Mouse (Mus musculus) erythroblast, embryonic 14.5 days (primary cell): ENCODE results near the gene Hoxb7. TPM values are rescaled to one million over a fixed set of nuclear protein-coding genes. Genes with fewer than 3 reads are reported as not detected.

Experiments
- H3K27me3 ChIP-seq: 2 replicates; pipeline ENCODE4 v1.6.1; 2012; ENCODE audit warnings: inconsistent platforms; ENCODE audit not compliant: control insufficient read depth
- H3K36me3 ChIP-seq: 2 replicates; pipeline ENCODE4 v1.6.1; 2012; ENCODE audit warnings: mild to moderate bottlenecking, inconsistent platforms; ENCODE audit not compliant: control insufficient read depth
- H3K4me1 ChIP-seq: 2 replicates; pipeline ENCODE4 v1.6.1; 2012; ENCODE audit warnings: inconsistent platforms; ENCODE audit not compliant: control insufficient read depth
- H3K4me3 ChIP-seq: replicated peaks from 2 replicates; pipeline ENCODE3; 2012; ENCODE audit warnings: moderate library complexity, mild to moderate bottlenecking, inconsistent platforms
- H3K9me3 ChIP-seq: 2 replicates; pipeline ENCODE4 v1.6.1; 2012; ENCODE audit warnings: low read length, inconsistent platforms, mixed read lengths; ENCODE audit not compliant: control insufficient read depth
- GATA1 ChIP-seq: IDR thresholded peaks from 2 replicates; pipeline ENCODE4 v1.6.1; 2012; ENCODE audit warnings: low read length, inconsistent platforms, mixed read lengths
- TAL1 ChIP-seq: IDR thresholded peaks from 3 replicates; pipeline ENCODE4 v1.6.1; 2012; ENCODE audit warnings: low read length, inconsistent platforms, mixed read lengths
- polyA plus RNA-seq: library from polyadenylated mRNA; stranded (reverse); fragments of >175 nt; gene quantifications from 2 replicates; pipeline ENCODE4 v1.2.3, GENCODE M21; 2012

The Hoxb7 gene
- polyA plus RNA-seq, 1 experiment, result not detected

DNA sequence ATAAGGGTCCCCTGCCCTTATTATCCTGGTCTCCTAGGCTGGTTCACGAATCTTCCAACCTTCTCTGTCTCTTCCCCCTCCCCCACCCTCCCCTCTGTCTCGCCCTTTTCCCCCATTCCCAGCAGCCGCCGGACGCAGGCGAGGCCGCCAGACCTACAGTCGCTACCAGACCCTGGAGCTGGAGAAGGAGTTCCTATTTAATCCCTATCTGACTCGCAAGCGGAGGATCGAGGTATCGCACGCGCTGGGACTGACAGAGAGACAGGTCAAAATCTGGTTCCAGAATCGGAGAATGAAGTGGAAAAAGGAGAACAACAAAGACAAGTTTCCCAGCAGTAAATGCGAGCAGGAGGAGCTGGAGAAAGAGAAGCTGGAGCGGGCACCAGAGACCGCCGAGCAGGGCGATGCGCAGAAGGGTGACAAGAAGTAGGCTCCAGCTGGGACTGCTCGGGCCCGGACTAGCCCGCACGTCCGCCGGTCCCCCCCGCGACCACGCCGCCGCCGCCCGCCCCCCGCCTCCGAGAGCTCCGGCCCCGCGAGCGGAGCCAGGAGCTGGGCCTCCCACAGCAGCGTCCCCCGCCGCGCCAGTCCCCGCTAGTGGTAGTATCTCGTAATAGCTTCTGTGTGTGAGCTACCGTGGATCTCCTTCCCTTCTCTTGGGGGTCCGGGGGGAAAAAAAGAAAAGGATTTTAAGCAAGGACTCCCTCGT, 2.2 kb upstream of the Hoxb7 start:
- Histone ChIP-seq H3K4me3 (no peak overlapping the region), H3K9me3 (peaks cover 2% of the 10 kb centered on the region; the same call in 1 of the 2 replicates), H3K36me3 (no peaks in the 10 kb centered on the region), H3K27me3 (peaks cover 100% of the 10 kb centered on the region), H3K4me1 (no peaks in the 10 kb centered on the region)
- TF ChIP-seq GATA1 (no peak), TAL1 (no peak)

DNA sequence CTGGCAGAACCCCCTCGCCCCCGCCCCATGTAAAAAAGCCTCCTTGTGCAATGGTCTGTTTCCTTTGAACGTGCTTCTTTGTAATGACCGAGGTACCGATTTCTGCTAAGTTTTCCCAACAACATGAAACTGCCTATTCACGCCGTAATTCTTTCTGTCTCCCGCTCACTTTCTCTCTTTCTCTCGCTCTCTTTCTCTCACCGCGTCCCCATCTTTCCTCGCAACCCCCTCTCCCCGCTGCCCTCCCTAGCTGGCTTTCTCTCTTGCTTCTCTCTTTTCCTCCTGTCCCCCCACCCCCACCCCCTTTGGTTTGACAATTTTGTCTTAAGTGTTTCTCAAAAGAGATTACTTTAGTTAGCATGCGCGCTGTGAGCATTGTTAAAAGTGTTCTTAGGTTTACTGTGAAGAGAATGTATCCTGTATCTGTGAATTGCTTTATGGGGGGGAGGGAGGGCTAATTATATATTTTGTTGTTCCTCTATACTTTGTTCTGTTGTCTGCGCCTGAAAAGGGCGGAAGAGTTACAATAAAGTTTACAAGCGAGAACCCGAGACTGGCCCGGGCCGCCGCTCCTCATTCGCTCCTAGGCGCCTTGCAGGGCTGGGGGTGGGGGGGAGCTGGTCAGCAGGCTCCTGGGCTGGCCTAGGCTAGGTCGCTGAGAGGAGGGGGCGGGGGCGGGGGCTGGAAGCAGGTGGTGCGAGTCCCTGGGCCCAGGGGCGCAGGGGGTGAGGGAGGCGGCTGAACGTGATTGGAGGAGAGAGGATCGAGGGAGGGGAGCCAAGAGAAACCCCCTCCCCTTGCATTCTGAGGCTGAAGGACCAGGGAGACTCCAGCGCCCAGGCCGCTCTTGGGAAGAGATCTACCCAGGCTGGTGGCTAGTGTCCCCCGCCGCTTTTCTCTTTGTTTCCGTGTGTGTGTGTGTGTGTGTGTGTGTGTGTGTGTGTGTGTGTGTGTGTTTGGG, 1.4 kb upstream of the Hoxb7 start:
- H3K9me3 ChIP-seq, result peaks cover 2% of the 10 kb centered on the region; the same call in 1 of the 2 replicates
- TF ChIP-seq TAL1 (no peak), GATA1 (no peak)
- H3K4me1 ChIP-seq, result no peaks in the 10 kb centered on the region
- no peaks in the 10 kb centered on the region for H3K36me3 ChIP-seq
- peaks cover 100% of the 10 kb centered on the region for H3K27me3 ChIP-seq
- no peak overlapping the region for H3K4me3 ChIP-seq

DNA sequence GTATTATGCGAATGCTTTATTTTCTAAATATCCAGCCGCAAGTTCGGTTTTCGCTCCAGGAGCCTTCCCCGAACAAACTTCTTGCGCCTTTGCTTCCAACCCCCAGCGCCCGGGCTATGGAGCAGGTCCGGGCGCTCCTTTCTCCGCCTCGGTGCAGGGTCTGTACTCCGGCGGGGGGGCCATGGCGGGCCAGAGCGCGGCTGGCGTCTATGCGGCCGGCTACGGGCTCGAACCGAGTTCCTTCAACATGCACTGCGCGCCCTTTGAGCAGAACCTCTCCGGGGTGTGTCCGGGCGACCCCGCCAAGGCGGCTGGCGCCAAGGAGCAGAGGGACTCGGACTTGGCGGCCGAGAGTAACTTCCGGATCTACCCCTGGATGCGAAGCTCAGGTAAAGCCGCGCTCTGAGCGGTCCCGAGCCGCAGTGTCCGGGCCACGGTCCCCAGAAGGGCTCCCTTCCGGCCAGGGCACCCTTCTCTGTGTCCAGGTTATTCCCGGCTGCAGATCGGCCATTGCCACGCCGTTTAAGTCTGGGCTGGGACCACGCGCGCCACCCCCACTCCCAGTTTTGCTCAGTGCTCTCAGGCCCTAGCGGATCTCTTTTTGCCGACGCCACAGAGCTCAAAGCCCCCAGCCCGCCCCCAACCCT, 439 bp downstream of the Hoxb7 start:
- Histone ChIP-seq H3K4me1 (no peaks in the 10 kb centered on the region), H3K9me3 (peaks cover 2% of the 10 kb centered on the region; the same call in 1 of the 2 replicates), H3K36me3 (no peaks in the 10 kb centered on the region), H3K27me3 (peaks cover 100% of the 10 kb centered on the region), H3K4me3 (no peak overlapping the region)
- TF ChIP-seq TAL1 (no peak), GATA1 (no peak)

DNA sequence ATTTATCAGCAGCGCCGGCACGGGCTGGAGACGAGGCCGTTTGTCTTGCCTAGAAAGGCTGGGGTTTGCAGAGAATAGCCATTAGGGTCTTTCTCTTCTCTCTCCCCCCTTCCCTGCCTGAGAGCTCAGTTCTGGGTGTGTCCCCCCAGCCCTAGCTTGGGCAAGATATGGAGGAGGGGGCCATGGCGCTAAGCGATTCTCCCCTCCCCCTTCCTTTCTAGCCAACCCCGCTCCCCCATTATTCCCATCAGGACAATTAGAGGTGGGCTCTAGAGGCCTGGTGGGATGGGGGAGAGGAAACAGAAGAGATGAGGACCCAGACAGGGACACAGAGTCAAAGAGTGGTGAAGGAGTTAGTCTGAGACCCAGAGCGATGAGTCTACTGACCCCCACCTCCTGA, 988 bp downstream of the Hoxb7 start:
- Histone ChIP-seq H3K27me3 (peaks cover 100% of the 10 kb centered on the region), H3K9me3 (peaks cover 2% of the 10 kb centered on the region; the same call in 1 of the 2 replicates), H3K4me1 (no peaks in the 10 kb centered on the region), H3K36me3 (no peaks in the 10 kb centered on the region), H3K4me3 (no peak overlapping the region)
- TF ChIP-seq TAL1 (no peak), GATA1 (no peak)

DNA sequence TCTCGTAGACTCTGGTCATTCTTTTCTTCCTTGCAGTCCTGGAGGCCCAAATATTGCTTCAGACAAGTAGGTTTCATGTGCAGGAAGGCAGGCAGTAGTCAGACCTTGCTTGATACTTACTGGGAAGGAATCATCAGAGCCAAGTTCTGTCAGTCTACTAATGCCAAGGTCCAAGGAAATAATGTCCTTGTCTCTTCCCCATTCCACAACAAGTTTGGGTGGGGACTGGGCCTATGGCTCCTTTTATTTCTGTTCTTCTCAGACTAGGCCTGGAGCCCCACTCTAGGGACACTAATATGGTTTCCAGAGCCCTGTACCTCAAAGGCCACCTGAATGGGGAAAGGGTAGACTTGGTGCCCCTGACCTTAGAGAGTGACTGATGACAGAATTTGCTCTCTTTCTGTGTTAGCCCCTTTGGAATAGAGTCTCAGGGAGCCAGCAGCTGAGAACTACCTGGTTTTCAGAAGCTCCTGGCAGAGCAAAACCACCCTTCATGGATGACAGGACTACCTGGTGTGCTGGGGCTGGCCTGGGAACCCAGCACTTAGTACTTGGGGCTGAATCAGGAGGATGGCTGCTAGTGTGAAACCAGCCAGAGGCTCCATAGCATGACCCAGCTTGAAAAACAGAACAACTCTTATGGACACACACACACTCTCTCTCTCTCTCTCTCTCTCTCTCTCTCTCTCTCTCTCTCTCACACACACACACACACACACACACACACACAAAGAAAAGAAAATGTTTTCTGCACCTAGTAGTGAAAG, 2.2 kb downstream of the Hoxb7 start:
- H3K4me1 ChIP-seq, result no peaks in the 10 kb centered on the region
- no peaks in the 10 kb centered on the region for H3K9me3 ChIP-seq
- H3K36me3 ChIP-seq, result no peaks in the 10 kb centered on the region
- H3K4me3 ChIP-seq, result no peak overlapping the region
- H3K27me3 ChIP-seq, result peaks cover 100% of the 10 kb centered on the region
- no peak for TF ChIP-seq TAL1
- no peak for TF ChIP-seq GATA1

DNA sequence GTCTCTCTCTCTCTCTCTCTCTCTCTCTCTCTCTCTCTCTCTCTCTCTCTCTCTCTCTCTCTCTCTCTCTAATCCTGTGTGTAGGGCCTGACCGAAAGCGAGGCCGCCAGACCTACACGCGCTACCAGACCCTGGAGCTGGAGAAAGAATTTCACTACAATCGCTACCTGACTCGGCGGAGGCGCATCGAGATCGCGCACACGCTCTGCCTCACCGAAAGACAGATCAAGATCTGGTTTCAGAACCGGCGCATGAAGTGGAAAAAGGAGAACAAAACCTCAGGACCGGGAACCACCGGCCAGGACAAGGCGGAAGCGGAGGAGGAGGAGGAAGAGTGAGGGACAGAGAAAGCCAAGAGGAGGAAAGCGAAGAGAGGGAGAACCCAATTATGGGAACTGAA, 2.9 kb downstream of the Hoxb7 start:
- no peak overlapping the region for H3K4me3 ChIP-seq
- no peaks in the 10 kb centered on the region for H3K4me1 ChIP-seq
- no peaks in the 10 kb centered on the region for H3K36me3 ChIP-seq
- H3K9me3 ChIP-seq, result no peaks in the 10 kb centered on the region
- peaks cover 100% of the 10 kb centered on the region for H3K27me3 ChIP-seq
- TF ChIP-seq TAL1 (no peak), GATA1 (no peak)

DNA sequence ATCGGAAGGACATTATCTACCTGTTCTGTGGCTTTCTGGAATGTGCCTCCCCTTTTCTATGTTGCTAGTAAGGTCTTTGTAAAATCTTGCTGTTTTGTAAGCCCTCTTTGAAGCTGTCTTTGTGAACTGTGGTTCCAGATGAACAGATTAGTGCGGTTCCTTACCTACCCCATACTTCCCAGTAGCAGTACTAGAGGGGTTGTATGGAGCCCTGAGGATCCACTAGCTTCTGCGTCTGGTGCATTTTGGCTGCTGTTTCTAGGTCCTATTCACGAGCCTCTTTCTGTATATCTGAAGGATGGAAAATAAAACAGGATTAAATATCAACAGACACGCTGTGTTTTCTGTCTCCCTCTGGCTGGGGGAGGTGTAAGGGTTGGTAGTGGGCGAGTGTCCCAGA, 3.4 kb downstream of the Hoxb7 start:
- peaks cover 100% of the 10 kb centered on the region for H3K27me3 ChIP-seq
- TF ChIP-seq TAL1, result no peak
- TF ChIP-seq GATA1, result no peak
- no peak overlapping the region for H3K4me3 ChIP-seq
- no peaks in the 10 kb centered on the region for H3K36me3 ChIP-seq
- no peaks in the 10 kb centered on the region for H3K4me1 ChIP-seq
- H3K9me3 ChIP-seq, result no peaks in the 10 kb centered on the region

DNA sequence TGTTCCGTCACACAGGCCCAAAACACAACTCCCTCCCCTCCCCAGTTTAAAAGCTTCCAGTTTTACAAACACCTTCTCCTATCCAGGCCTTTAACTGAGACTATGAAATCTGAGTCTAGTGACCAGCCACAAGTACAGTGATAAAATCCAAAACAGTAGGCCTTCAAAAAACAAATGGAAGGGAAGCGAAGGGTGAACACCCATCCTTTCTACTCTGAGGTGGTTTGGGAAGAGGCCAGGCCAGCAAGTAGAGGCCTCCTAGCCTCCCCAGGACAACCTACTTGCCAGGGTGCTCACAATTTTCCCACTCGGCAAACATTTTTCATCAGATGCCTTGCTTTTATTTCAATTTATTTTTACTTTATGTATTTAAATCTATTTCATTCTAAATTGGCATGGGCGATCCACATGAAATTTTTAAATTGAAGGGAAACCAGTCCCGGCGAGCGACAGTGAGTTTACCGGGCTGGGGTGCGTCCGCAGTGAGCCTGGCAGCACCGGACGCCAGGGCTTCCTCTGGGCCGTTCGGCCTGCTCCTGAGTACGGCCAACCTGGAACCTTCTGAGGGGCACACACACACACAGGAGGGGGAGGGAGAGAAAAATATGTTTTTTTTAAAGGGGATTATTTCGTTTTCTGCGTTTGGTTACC, 4.4 kb downstream of the Hoxb7 start:
- Histone ChIP-seq H3K27me3 (peaks cover 100% of the 10 kb centered on the region), H3K4me1 (no peaks in the 10 kb centered on the region), H3K36me3 (no peaks in the 10 kb centered on the region), H3K4me3 (no peak overlapping the region), H3K9me3 (no peaks in the 10 kb centered on the region)
- TF ChIP-seq GATA1 (no peak), TAL1 (no peak)
